ENCODE assay signal across 16 mouse cellular contexts in the genomic region with DNA sequence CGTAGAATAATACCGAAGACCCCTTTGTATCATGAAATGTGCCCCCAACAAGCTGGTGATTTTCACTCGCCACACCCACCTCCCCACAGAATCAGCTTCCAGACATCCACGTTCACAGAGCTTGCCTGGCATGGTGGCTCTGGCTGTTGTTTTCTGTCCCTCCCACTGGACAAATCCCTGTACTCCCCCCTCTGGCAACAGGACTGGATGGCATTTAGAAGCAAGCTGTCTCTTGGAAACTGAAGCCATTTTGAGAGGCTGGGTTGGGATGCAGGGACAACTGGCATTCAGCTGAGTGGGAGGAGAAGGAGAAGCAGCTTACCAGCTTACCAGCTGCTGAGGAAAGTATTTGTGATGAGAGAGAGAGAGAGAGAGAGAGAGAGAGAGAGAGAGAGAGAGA.
A peak's percentile ranks its signal among the peaks of the same experiment; 100 is the strongest.
DNase-seq lines count a peak whose midpoint lies in the region; ATAC-seq lines count a peak whose summit lies in the region.
"Had no signal": no experiment of that assay in that cellular context is flagged by ENCODE, and none has a peak within 500 bp of the region (broad histone marks: within the 10 kb centered on the region; RNA-seq: fewer than 3 reads in every experiment).

No protein-coding gene starts in this region.

- intact Hi-C loops in left cerebral cortex, postnatal 14 days (cut with DNase I), result no loop called here

- peak; percentile 87 for DNase-seq in brain, adult 2 months (ENCODE audit: low read depth, low spot score)
- DNase-seq in layer of hippocampus, adult 9-11 months, result peak; percentile 84
- peak; percentile 36 to 83 for DNase-seq in left cerebral cortex, postnatal 14 days (ENCODE audit: low spot score in 2 of 2)
- DNase-seq in B cell, adult 2 months, result no peak
- no peak for DNase-seq in kidney, adult 11 months
- no peak for DNase-seq in natural killer cell, adult 2 months (ENCODE audit: low spot score in 2 of 2)
- DNase-seq: cerebellum, adult 18-20 months; embryo, embryonic 11 days; heart, adult 18-20 months; kidney, postnatal 10 days; lung, adult 2 months; thymus, postnatal 4 days had no signal

- peak; percentile 98 for ATAC-seq in frontal cortex, adult (ENCODE audit: low TSS enrichment)
- ATAC-seq in erythroid progenitor cell, adult 5-6 weeks (replicated peaks; ENCODE audit: low FRiP score, poor library complexity, severe bottlenecking), result no peak
- ATAC-seq: activated CD4-positive, CD25-positive, alpha-beta regulatory T cell, adult 4 months; midbrain, embryonic 16.5 days had no signal

Comparison
In these comparisons a context has a peak if more than half of its experiments do, and no peak if none do; other contexts are left out.
1. DNase-seq: peak in brain, adult 2 months (single experiment), layer of hippocampus, adult 9-11 months (single experiment) and left cerebral cortex, postnatal 14 days (2 of 2); none in B cell, adult 2 months (0 of 2), kidney, adult 11 months (single experiment) and natural killer cell, adult 2 months (0 of 2).